Mouse (Mus musculus): ENCODE measurements around the gene Slc2a3. TPM values are rescaled to one million over a fixed set of nuclear protein-coding genes. Genes with fewer than 3 reads are reported as not detected.

Gene Slc2a3
- polyA plus RNA-seq, 1 experiment: 40.7 TPM

DNA sequence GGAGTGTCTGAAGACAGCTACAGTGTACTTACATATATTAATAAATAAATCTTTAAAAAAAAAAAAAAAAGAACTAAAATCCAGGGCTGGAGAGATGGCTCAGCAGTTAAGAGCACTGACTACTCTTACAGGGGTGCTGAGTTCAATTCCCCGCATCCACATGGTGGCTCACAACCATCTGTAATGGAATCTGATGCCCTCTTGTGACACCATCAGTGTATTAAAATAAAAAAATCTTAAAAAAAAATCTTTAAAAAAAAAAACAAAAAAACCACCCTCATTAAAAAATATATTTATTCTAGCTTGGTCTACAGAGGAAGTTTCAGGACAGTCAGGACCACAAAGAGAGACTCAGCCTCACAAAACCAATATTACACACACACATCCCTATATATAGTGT lies 27.1 kb downstream of the Slc2a3 start:
- no peak for TF ChIP-seq GATA1 (IDR thresholded peaks at IDR 0.05; ENCODE audit: low read length)

DNA sequence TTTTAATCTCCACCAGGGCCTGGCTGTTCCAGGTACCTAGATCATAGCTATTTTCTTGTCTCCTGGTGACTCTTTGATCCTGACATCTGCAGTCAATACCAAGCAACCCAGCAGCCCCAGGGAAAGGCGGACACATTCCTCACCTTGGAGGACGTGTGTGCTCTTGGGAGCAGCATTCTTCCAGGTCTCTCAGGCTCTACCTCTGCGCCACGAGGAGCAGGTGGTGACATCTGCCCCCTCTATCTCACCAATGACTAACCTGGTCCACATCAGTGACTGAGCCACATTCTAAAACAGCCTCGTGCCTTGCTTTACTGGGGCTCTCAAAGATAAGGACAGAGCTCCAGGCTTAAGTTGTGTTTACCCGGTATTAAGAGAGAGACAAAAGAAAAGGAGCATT lies 28.7 kb downstream of the Slc2a3 start:
- no peak for TF ChIP-seq GATA1 (IDR thresholded peaks at IDR 0.05; ENCODE audit: low read length)

DNA sequence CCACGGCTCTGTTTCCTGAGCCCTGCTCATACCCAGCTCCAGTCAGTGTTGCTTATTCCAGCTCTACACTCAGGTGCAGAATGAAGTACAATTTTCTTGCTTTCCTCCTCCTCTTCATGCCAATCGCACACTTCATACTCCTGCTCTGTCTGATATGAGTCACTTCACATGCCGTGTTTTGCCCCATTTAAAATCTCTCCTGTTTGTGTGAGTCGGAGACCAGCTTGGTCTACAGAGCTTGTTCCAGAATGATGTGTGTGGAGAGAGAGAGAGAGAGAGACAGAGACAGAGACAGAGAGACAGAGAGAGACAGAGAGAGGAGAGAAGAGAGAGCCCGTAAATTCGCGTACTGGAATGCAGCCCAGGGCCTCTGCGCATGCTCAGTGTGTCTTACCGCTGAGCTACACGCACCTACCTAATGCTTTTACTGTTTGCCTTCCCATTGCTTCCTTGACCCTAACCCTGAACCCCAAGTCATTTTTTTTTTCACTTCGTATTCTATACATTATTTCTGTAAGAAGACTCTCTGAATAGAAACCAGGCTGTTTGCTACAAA lies 30.6 kb downstream of the Slc2a3 start:
- no peak for TF ChIP-seq GATA1 (IDR thresholded peaks at IDR 0.05; ENCODE audit: low read length)

DNA sequence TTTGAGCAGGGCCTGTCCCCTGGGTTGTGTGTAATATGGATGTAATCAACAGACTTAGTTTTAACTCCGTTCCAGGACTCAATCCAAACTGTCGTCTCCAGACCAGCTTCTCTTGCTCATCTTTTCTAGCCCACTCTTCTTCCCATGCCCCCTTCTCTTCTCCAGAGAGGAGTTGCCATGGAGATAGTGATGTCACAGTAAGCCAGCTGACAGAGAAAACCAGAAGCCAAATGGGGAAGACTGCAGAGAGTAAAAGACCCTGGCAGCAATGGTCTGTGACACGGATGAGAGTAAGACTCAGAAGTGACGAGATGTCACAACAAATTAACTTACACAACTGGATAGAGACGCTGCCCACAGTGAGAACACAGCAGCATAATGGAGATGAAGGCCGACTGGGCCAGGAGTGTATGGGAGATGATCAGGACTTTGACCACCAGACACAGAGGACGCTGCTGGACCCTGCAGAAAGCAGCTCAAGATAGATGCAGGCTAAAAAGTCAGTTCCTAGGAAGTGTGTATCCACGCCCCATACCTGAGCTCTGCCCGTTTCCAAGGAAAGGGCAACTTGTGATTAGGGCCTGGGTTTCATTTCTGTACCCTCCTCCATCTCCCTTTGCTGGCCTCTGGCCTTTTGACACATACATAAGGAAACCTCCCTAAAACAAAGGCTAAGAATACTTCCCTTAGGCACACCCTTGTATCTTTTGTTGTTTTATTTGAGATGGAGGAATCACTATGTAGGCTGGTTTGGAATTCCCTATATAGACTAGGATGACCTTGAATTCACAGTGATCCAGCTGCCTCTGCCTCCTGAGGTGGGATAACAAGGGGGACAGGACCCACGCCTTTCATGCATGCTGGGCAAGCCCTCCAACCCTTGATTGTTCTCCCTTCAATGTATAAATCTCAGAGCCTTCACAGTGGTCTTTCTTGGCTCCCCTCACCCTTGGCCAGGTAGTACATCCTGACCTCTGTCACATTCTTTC lies 31.4 kb downstream of the Slc2a3 start:
- no peak for TF ChIP-seq GATA1 (IDR thresholded peaks at IDR 0.05; ENCODE audit: low read length)

DNA sequence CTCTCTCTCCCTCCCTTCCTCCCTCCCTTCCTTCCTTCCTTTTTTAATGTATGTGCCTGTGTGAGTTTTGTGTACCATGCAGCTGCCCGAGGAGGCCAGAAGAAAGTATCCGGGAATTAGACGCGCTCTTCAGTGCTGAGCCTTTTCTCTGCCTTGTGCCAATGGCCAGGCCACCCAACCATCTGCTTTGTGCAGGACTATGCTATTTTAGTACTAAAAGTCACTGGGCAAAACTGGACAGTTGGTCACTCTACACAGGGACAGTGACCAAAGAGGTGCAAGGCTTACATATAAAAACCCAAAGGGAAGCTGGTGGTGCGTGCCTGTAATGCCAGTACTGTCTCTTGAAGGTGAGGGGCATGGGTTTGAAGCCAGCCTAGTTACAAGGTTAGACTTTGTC lies 33.2 kb downstream of the Slc2a3 start:
- no peak for TF ChIP-seq GATA1 (IDR thresholded peaks at IDR 0.05; ENCODE audit: low read length)

DNA sequence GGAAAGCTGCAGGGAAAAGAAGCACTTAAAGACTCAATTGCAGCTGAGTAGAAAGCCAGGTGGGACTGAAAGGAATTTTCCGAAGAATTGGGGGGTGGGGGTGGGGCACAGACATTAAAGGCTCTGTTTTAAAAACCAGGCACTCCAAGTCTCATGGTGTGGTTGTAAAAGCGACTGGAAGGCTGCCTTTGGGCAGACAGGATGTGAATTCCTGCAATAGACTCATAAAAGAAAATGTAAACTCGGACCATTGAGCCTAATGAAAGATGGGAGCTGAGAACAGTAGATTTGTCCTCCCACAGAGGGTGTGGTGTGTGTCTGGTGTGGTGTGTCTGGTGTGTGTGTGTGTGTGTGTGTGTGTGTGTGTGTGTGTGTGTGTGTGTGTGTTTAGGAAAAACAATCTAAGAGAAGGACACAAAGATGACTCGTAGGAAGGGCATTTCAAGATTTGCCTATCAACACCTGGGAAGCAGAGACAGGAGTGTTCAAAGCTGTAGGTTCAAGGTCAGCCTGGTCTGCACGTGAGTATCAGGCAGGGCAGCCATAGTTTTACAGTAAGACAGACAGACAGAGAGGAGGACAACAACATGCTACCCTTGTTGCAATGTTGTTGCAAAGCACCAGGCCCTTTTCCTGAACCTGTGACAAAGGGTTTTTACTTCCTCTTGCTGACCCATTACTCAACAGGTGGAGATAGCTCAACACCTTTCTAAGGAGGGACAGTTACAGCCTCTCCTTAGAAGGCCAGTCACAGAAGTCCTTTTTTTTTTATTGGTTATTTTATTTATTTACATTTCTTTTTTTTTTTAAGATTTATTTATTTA lies 35.1 kb downstream of the Slc2a3 start:
- no peak for TF ChIP-seq GATA1 (IDR thresholded peaks at IDR 0.05; ENCODE audit: low read length)

DNA sequence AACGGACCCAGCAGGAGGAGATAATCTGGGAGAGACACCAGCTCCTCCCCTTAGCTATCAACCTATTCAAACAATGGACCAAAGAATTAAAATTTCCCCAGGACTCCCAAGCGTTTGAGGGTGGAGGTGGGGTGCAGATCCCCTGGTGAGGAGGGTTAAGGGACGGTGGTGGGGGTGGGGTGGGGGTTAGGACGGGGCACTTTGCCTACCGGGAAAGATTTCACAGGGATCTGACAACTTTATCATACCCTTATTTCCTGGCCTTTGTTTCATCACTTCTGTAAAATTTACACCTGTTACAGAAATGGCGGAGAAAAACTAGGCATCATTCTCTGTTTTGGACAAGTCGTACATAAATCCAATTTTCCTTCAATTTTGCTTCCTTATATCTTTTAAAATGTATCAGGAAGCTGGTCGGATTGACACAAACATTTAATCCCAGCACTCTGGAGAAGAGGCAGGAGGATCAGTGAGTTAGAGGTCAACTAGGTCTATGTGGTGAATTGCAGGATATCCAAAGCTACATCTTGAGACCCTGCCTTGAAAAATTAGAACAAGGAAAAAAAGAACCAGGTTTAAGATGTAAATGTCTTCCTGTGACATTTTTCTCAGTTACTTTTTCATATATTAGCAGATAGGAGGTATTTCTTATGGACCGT lies 36.0 kb downstream of the Slc2a3 start:
- no peak for TF ChIP-seq GATA1 (IDR thresholded peaks at IDR 0.05; ENCODE audit: low read length)

DNA sequence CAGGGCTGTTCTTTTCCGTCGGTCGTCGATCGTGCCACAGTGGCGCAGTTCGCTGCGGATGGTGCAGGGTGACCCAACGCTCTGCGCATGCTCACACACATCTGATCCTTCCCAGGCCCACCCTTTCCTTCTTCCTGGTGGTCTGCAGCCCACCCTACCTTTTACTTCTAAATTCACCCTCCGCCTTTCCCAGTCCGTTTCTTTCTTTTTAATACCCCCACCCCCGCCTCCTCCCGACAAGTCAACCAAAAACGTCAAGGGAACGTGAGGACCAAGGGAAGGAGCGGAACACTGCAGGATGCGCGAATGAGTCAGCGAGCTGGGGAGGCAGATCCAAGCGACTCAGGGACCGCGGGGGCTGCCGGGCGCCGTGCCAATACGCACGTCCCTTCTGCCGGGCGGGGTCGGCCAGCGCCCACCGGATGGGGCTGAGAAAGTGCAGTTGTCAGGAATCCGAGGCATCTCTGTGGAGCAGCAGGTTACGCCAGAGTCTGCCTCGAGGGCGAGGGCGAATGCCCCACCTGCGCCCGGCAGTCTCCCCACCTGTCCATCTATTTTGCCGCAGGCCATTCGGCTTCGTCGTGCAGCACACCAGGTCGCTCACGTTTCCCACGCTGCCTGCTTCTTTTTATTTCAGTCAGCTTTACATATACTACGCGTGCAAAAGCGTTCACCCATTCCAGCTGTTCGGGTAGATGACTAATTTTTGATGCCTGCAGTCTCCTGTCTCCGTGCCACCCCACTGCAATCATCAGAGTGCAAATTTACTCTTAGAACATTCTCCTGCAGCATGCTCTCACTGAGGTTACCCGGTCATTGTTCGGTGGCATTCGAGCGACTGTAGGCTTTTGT lies 36.8 kb downstream of the Slc2a3 start:
- no peak for TF ChIP-seq GATA1 (IDR thresholded peaks at IDR 0.05; ENCODE audit: low read length)

DNA sequence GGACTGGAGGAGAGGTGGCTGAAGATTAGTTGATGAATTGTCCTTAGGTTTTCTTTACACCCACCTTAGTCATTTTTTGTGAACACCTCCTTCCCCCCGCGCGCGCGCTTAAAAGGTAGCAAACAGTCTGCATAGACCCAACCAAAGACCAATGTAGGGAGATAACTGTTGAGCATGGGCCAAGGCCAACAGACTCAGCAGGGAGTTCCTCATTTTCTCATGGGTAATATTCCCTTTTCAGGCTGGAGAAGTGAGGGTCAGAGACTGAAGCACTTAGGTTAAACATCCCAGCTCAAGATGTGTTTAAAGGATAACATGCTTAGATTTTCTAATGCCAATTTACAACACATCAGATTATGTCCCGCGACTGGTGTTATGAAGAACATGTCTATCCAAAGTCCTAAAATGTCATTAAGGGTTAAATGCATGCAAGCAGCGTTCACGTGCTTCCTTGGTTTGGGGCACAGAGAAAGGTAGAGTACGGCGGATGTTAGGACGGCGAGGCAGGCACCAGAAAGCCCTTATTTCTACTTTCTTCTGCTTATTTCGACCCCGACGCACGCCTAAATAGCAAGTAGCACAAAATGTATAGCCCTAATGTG lies 37.5 kb downstream of the Slc2a3 start:
- TF ChIP-seq GATA1 (IDR thresholded peaks at IDR 0.05; ENCODE audit: low read length): no peak

DNA sequence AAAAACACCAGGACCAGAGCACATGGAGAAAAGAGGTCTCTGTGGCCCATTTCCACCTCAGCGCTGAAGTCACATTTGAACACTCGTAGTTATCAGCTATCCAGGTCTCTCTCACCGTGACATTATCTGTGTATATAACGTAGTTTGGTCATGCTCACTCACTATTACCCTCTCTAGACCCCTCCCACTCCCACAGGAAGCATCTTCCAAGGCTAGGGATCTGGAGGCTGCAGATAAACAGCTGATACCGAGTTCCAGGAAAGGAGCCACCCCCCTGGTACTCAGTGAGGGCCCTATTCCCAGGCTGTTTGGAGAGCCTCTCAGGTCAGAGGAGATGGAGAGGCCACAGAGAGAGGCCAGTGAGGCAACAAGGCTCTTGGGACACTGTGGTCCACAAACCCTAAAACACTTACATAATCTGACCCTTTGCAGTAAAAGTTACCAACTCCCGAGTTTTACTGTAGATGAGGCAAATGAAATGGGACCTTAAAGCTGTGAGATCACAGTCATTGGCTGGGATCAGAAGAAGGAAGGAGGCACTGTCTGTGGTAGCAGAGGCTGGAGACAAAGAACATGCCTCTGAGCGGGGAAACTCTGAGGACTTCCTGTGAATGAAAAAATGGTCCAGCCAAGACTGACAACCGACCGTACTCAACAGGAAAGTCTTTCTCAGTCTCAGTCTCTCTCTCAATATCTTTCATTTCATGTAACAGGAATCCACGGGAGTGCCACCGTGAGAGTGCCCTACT lies 38.3 kb downstream of the Slc2a3 start:
- TF ChIP-seq GATA1 (IDR thresholded peaks at IDR 0.05; ENCODE audit: low read length): peak; percentile 86

DNA sequence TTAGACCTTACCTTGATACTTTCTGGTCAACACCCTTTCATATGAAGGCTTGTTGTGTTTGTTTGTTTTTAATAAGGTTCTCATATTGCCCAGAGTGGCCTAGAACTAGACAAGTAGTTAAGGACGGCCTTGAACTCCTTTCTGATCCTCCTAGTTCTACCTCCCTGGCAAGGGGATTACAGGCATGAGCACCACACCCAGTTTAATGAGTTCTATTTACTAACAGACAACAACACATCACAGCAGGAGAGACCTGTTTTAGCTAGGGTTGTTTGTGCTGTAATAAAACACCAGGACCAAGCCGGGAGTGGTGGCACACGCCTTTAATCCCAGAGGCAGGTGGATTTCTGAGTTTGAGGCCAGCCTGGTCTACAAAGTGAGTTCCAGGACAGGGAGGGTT lies 39.0 kb downstream of the Slc2a3 start:
- no peak for TF ChIP-seq GATA1 (IDR thresholded peaks at IDR 0.05; ENCODE audit: low read length)

DNA sequence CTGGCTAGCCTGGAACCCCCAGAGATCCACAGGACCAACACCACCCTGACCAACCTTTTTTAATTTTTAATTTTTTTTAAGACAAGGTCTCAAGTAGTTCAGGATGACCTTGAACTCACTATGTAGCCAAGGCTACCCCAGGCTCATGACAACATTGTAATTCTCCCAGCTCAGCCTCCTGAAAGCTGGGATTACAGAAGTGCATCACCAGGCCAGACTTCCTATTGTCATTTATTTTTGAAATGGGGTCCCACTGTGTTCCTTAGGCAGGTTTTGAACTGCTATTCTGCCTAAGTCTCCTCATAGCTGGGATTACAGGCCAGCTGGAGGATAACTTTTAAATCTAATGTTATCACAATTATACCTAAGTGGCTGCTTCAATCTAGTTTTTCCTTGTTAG lies 39.5 kb downstream of the Slc2a3 start:
- no peak for TF ChIP-seq GATA1 (IDR thresholded peaks at IDR 0.05; ENCODE audit: low read length)

DNA sequence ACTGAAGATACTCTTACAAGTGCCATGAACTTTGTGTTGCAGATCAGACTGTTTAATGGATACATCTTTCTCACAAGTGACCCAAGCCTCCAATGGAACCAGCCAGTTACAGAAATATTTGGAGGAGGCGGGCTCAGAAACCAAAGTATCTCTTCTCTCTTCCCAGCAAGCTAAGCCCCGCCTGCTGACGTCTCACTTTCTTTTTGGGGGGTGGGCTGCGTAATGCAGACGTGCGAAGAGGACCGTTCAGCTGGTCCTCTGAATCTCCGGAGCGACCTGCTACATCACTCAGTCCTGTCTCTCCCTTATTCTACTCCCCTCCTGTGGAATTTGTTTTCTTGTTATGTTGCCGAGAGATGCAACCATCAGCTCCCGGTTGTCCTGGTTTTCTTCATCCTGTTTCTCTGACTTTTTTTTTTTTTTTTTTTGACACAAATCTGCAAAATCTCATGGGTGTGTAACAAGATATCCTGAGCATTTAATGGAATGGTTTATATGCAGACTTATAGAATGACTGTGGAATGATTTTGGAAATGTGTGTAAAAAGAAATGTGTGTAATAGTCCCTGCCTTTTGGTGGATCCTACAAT lies 40.3 kb downstream of the Slc2a3 start:
- no peak for TF ChIP-seq GATA1 (IDR thresholded peaks at IDR 0.05; ENCODE audit: low read length)
